Mouse (Mus musculus): ENCODE results near the gene Hist2h3c2. TPM values are rescaled to one million over a fixed set of nuclear protein-coding genes. Genes with fewer than 3 reads are reported as not detected.

Hist2h3c2 gene
- polyA plus RNA-seq, 1 experiment from 2014 or later: 2.6 TPM

- WGBS: 18% methylated on average over 27 of the region's 27 CpGs
- H3K4me2 ChIP-seq (ENCODE audit: low read depth, low read length): peak overlapping the region; percentile 99
- ATAC-seq (ENCODE audit: insufficient read depth, low FRiP score): no peak
These were observed 42.3 kb downstream of the Hist2h3c2 start for GRCm38 (mm10) chr3:96196437-96197128.

GRCm38 (mm10) chr3:96195616-96196313, 43.2 kb downstream of the Hist2h3c2 start:
- Histone ChIP-seq H3K36me3 (ENCODE audit: control insufficient read depth, insufficient read depth, low read length) (no peaks in the 10 kb centered on the region), H3K4me2 (ENCODE audit: low read depth, low read length) (no peak overlapping the region), H3K4me3 (replicated peaks; ENCODE audit: low read length) (no peak overlapping the region), H3K9ac (ENCODE audit: low read length) (no peak overlapping the region), H3K9me3 (replicated peaks; ENCODE audit: control insufficient read depth, low read length) (no peaks in the 10 kb centered on the region), H3K27me3 (ENCODE audit: control insufficient read depth, insufficient read depth, low read length) (no peaks in the 10 kb centered on the region), H3K27ac (ENCODE audit: low read length) (no peak overlapping the region), H3K4me1 (ENCODE audit: control insufficient read depth, insufficient read depth, low read length) (peaks cover 7% of the 10 kb centered on the region)
- WGBS: 90% methylated on average over 11 of the region's 11 CpGs
- ATAC-seq (ENCODE audit: insufficient read depth, low FRiP score): no peak

More at GRCm38 (mm10) chr3:96196437-96197128, 42.3 kb downstream of the Hist2h3c2 start:
- Histone ChIP-seq H3K27ac (ENCODE audit: low read length) (peak overlapping the region; percentile 95), H3K36me3 (ENCODE audit: control insufficient read depth, insufficient read depth, low read length) (no peaks in the 10 kb centered on the region), H3K4me3 (replicated peaks; ENCODE audit: low read length) (peak overlapping the region; percentile 79), H3K9ac (ENCODE audit: low read length) (peak overlapping the region; percentile 82), H3K27me3 (ENCODE audit: control insufficient read depth, insufficient read depth, low read length) (no peaks in the 10 kb centered on the region), H3K4me1 (ENCODE audit: control insufficient read depth, insufficient read depth, low read length) (peaks cover 7% of the 10 kb centered on the region), H3K9me3 (replicated peaks; ENCODE audit: control insufficient read depth, low read length) (no peaks in the 10 kb centered on the region)

- H3K9me3 ChIP-seq (replicated peaks; ENCODE audit: control insufficient read depth, low read length): no peaks in the 10 kb centered on the region
- H3K4me1 ChIP-seq (ENCODE audit: control insufficient read depth, insufficient read depth, low read length): peaks cover 7% of the 10 kb centered on the region
- H3K9ac ChIP-seq (ENCODE audit: low read length): no peak overlapping the region
- H3K27me3 ChIP-seq (ENCODE audit: control insufficient read depth, insufficient read depth, low read length): no peaks in the 10 kb centered on the region
- ATAC-seq (ENCODE audit: insufficient read depth, low FRiP score): no peak
- no peak overlapping the region for H3K27ac ChIP-seq (ENCODE audit: low read length)
- no peak overlapping the region for H3K4me2 ChIP-seq (ENCODE audit: low read depth, low read length)
- WGBS: 79% methylated on average over 10 of the region's 10 CpGs
- no peaks in the 10 kb centered on the region for H3K36me3 ChIP-seq (ENCODE audit: control insufficient read depth, insufficient read depth, low read length)
- no peak overlapping the region for H3K4me3 ChIP-seq (replicated peaks; ENCODE audit: low read length)
These were observed 44.0 kb downstream of the Hist2h3c2 start for GRCm38 (mm10) chr3:96194966-96195365.

GRCm38 (mm10) chr3:96192977-96193376, 46.0 kb downstream of the Hist2h3c2 start:
- Histone ChIP-seq H3K9me3 (replicated peaks; ENCODE audit: control insufficient read depth, low read length) (no peaks in the 10 kb centered on the region), H3K4me1 (ENCODE audit: control insufficient read depth, insufficient read depth, low read length) (peaks cover 7% of the 10 kb centered on the region), H3K27me3 (ENCODE audit: control insufficient read depth, insufficient read depth, low read length) (no peaks in the 10 kb centered on the region), H3K4me3 (replicated peaks; ENCODE audit: low read length) (no peak overlapping the region), H3K9ac (ENCODE audit: low read length) (no peak overlapping the region), H3K27ac (ENCODE audit: low read length) (no peak overlapping the region), H3K4me2 (ENCODE audit: low read depth, low read length) (no peak overlapping the region), H3K36me3 (ENCODE audit: control insufficient read depth, insufficient read depth, low read length) (no peaks in the 10 kb centered on the region)
- 56% methylated on average over 12 of the region's 12 CpGs for WGBS
- no peak for ATAC-seq (ENCODE audit: insufficient read depth, low FRiP score)

Small RNA genes within 50 kb of the gene (microRNA-seq; reads per million reads assigned to microRNA genes)
- gene Gm44492 (not detected), gene Gm47311 (not detected), gene Gm47313 (not detected)

Other genes with a start within 250 kb of the Hist2h3c2 start
- gene Plekho1, start 243.1 kb downstream of the Hist2h3c2 start, polyA plus RNA-seq (2015; fragmentation: Nextera tagmentation; extraction: Ambion mirVana): 20.6 and 25.7 TPM in 2 replicates
- 31.7 and 39.6 TPM in 2 replicates for gene Vps45, start 180.7 kb downstream of the Hist2h3c2 start, polyA plus RNA-seq (2015; fragmentation: Nextera tagmentation; extraction: Ambion mirVana)
- gene Otud7b, start 134.6 kb downstream of the Hist2h3c2 start, polyA plus RNA-seq (2015; fragmentation: Nextera tagmentation; extraction: Ambion mirVana): 11.8 and 13.1 TPM in 2 replicates
- 19.4 and 21.2 TPM in 2 replicates for gene Mtmr11, start 77.1 kb downstream of the Hist2h3c2 start, polyA plus RNA-seq (2015; fragmentation: Nextera tagmentation; extraction: Ambion mirVana)
- gene Sf3b4, start 66.8 kb downstream of the Hist2h3c2 start, polyA plus RNA-seq (2015; fragmentation: Nextera tagmentation; extraction: Ambion mirVana): 124 and 125 TPM in 2 replicates
- gene Sv2a, start 58.0 kb downstream of the Hist2h3c2 start, polyA plus RNA-seq (2015; fragmentation: Nextera tagmentation; extraction: Ambion mirVana): 4.1 and 4.4 TPM in 2 replicates
- 46.8 and 50.0 TPM in 2 replicates for gene Bola1, start 19.4 kb downstream of the Hist2h3c2 start, polyA plus RNA-seq (2015; fragmentation: Nextera tagmentation; extraction: Ambion mirVana)
- gene Hist2h2ab, start 19.3 kb downstream of the Hist2h3c2 start, polyA plus RNA-seq (2015; fragmentation: Nextera tagmentation; extraction: Ambion mirVana): 0.92 TPM in 1 of 2 replicates, not detected in the other
- 2.9 and 6.3 TPM in 2 replicates for gene Hist2h2ac, start 18.2 kb downstream of the Hist2h3c2 start, polyA plus RNA-seq (2015; fragmentation: Nextera tagmentation; extraction: Ambion mirVana)
- 9.3 and 10.6 TPM in 2 replicates for gene Hist2h2be, start 18.0 kb downstream of the Hist2h3c2 start, polyA plus RNA-seq (2015; fragmentation: Nextera tagmentation; extraction: Ambion mirVana)
- gene Hist2h2aa2, start 1.1 kb upstream of the Hist2h3c2 start, polyA plus RNA-seq (2015; fragmentation: Nextera tagmentation; extraction: Ambion mirVana): 49.4 and 53.3 TPM in 2 replicates
- 19.4 and 20.8 TPM in 2 replicates for gene Hist2h2aa1, start 6.4 kb upstream of the Hist2h3c2 start, polyA plus RNA-seq (2015; fragmentation: Nextera tagmentation; extraction: Ambion mirVana)
- 1.3 and 2.1 TPM in 2 replicates for gene Hist2h3c1, start 7.6 kb upstream of the Hist2h3c2 start, polyA plus RNA-seq (2015; fragmentation: Nextera tagmentation; extraction: Ambion mirVana)
- 7.8 and 8.6 TPM in 2 replicates for gene Hist2h4, start 24.2 kb upstream of the Hist2h3c2 start, polyA plus RNA-seq (2015; fragmentation: Nextera tagmentation; extraction: Ambion mirVana)
- 29.8 and 39.2 TPM in 2 replicates for gene Hist2h3b, start 29.5 kb upstream of the Hist2h3c2 start, polyA plus RNA-seq (2015; fragmentation: Nextera tagmentation; extraction: Ambion mirVana)
- gene Hist2h2bb, start 30.6 kb upstream of the Hist2h3c2 start, polyA plus RNA-seq (2015; fragmentation: Nextera tagmentation; extraction: Ambion mirVana): 7.3 and 12.4 TPM in 2 replicates
- 3.0 and 3.4 TPM in 2 replicates for gene Fcgr1, start 54.8 kb upstream of the Hist2h3c2 start, polyA plus RNA-seq (2015; fragmentation: Nextera tagmentation; extraction: Ambion mirVana)
- gene BC107364, start 213.2 kb upstream of the Hist2h3c2 start, polyA plus RNA-seq (2015; fragmentation: Nextera tagmentation; extraction: Ambion mirVana): 0.17 and 0.29 TPM in 2 replicates